Mouse (Mus musculus) ES-Bruce4 (cell line): ENCODE measurements around the gene Inka1. TPM values are rescaled to one million over a fixed set of nuclear protein-coding genes. Genes with fewer than 3 reads are reported as not detected.

Experiments used
- H3K27ac ChIP-seq: 2 replicates; pipeline ENCODE4 v1.5.1; 2012; ENCODE audit warnings: low read length, inconsistent platforms; ENCODE audit not compliant: insufficient read depth
- H3K27me3 ChIP-seq: 2 replicates; pipeline ENCODE4 v1.6.1; 2012; ENCODE audit warnings: mild to moderate bottlenecking, low read length, inconsistent platforms; ENCODE audit not compliant: control insufficient read depth, poor library complexity, insufficient read depth, severe bottlenecking
- H3K36me3 ChIP-seq: 2 replicates; pipeline ENCODE4 v1.6.1; 2012; ENCODE audit warnings: inconsistent platforms, mild to moderate bottlenecking, low read length, moderate library complexity; ENCODE audit not compliant: control insufficient read depth, poor library complexity, insufficient read depth, severe bottlenecking
- H3K4me1 ChIP-seq: one replicate; pipeline ENCODE4 v1.8.1; 2011; ENCODE audit warnings: low read length; ENCODE audit not compliant: control insufficient read depth, insufficient read depth
- H3K4me3 ChIP-seq: 2 replicates; pipeline ENCODE4 v1.5.1; 2011; ENCODE audit warnings: low read depth, mild to moderate bottlenecking, low read length
- H3K9ac ChIP-seq: 2 replicates; pipeline ENCODE4 v1.6.1; 2012; ENCODE audit warnings: low read depth, mild to moderate bottlenecking, inconsistent platforms; ENCODE audit not compliant: poor library complexity, severe bottlenecking
- H3K9me3 ChIP-seq: replicated peaks from 2 replicates; pipeline ENCODE4 v1.6.1; 2012; ENCODE audit warnings: mild to moderate bottlenecking, low read length, inconsistent platforms; ENCODE audit not compliant: control insufficient read depth, poor library complexity, insufficient read depth, severe bottlenecking
- CTCF ChIP-seq: IDR thresholded peaks from one replicate; pipeline ENCODE4 v1.8.1; 2011; ENCODE audit warnings: low read depth, low read length
- EP300 ChIP-seq: IDR thresholded peaks from 2 replicates; pipeline ENCODE4 v1.6.1; 2011; ENCODE audit warnings: low read depth, low read length; ENCODE audit not compliant: insufficient read depth
- POLR2A ChIP-seq: IDR thresholded peaks from one replicate; pipeline ENCODE4 v1.8.1; 2011; ENCODE audit warnings: low read length; ENCODE audit not compliant: insufficient read depth
- polyA plus RNA-seq: library from polyadenylated mRNA; stranded (reverse); fragments of >200 nt; gene quantifications from 2 replicates; pipeline ENCODE4 v1.2.4, GENCODE M21; 2011; ENCODE audit warnings: low read depth; ENCODE audit not compliant: missing spikeins, insufficient read depth, insufficient read length

The Inka1 gene
- polyA plus RNA-seq, 1 experiment, result 1.4 TPM

DNA sequence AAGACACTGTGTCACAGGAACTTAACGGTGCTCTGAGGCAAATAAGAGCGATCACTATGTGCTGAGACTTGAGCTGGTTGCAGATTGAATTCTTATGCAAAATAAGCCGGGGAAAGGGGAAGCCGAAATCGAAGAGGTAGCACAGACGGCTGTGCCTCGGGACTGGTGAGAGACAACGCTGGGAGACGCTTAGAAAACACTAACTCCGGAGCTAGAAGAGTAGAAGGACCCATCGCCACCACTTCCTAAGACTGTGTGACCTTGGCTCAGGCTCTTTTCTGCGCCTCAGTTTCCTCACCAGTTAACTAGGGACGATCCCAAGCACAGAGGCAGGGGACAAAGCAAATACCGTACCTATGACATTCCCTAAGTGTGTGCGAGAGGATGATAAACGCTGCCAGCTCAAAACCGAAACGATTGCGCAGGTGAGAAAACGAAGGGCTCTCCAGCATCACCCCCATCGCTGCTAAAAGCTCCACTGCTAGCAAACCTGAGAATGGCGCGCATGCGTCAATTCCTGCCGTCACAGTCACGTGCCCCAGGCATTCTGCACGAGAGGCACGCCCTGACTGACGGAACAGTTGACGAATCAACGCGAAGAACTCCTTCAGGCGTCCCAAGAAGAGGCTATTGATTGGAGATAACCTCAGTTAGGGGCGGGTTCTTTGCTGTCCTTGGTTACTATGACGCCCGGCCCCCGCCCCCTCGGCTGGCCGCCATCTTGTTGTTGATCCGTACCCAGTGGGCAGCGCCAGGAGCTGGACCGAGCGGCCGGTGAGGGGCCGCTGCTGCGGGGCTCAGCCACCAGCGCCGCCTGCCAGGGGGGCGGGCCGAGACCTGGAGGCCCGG, 16.5 kb upstream of the Inka1 start, which contains the start of gene Ip6k1:
Ip6k1 (plus strand) TSS at position 580 of the 849 bp plus-strand sequence.
- peak; percentile 79 for TF ChIP-seq POLR2A
- TF ChIP-seq EP300, result no peak
- TF ChIP-seq CTCF, result no peak
- Histone ChIP-seq H3K4me1 (no peaks in the 10 kb centered on the region), H3K27me3 (no peaks in the 10 kb centered on the region)

DNA sequence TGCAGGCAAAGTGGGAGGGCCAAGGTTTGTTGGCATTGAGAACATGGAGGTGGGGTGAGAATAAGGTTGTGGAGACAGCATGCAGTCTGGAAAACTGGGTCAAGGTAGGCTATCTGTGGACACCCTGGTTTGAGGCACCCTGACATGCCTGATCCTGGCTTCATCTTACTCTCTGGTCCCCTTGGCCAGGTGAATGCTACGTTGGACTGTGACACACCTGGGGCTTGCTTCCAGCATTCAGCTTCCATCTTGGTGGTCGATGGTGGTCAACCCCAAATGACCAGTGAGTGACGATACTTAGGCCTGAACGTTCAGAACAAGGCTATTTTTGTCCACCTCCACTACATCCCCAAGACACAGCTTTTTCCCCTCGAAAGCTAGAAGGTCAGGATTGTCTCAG, 10.4 kb upstream of the Inka1 start, which contains the start of gene Gm20662:
Gm20662 (plus strand) TSS at position 301 of the 400 bp plus-strand sequence.
- H3K9ac ChIP-seq, result peak within 1 kb of the TSS; percentile 5; the same call in 1 of the 2 replicates
- H3K4me3 ChIP-seq, result no peak within 1 kb of the TSS; the same call in 1 of the 2 replicates
- H3K9me3 ChIP-seq, result no peaks in the 10 kb centered on the region

More for the DNA sequence above, 16.5 kb upstream of the Inka1 start, which contains the start of gene Ip6k1:
- peak within 1 kb of the TSS; percentile 90 for H3K4me3 ChIP-seq
- peak within 1 kb of the TSS; percentile 52 for H3K27ac ChIP-seq
- no peaks in the 10 kb centered on the region for H3K9me3 ChIP-seq
- H3K9ac ChIP-seq, result peak within 1 kb of the TSS; percentile 80
- H3K36me3 ChIP-seq, result no peaks in the 10 kb centered on the region

GRCm38 (mm10) chr9:107995513-107995912, 9.8 kb upstream of the Inka1 start:
- no peaks in the 10 kb centered on the region for H3K9me3 ChIP-seq
- TF ChIP-seq EP300 (no peak), CTCF (no peak), POLR2A (no peak)
- H3K4me3 ChIP-seq, result no peak overlapping the region; the same call in 1 of the 2 replicates
- H3K9ac ChIP-seq, result peak overlapping the region; percentile 5; the same call in 1 of the 2 replicates
- H3K4me1 ChIP-seq, result no peaks in the 10 kb centered on the region
- no peak overlapping the region for H3K27ac ChIP-seq
- H3K36me3 ChIP-seq, result no peaks in the 10 kb centered on the region
- no peaks in the 10 kb centered on the region for H3K27me3 ChIP-seq

More for the DNA sequence above, 10.4 kb upstream of the Inka1 start, which contains the start of gene Gm20662:
- Histone ChIP-seq H3K27me3 (no peaks in the 10 kb centered on the region), H3K36me3 (no peaks in the 10 kb centered on the region), H3K27ac (no peak within 1 kb of the TSS), H3K4me1 (no peaks in the 10 kb centered on the region)
- TF ChIP-seq CTCF (no peak), EP300 (no peak), POLR2A (no peak)

DNA sequence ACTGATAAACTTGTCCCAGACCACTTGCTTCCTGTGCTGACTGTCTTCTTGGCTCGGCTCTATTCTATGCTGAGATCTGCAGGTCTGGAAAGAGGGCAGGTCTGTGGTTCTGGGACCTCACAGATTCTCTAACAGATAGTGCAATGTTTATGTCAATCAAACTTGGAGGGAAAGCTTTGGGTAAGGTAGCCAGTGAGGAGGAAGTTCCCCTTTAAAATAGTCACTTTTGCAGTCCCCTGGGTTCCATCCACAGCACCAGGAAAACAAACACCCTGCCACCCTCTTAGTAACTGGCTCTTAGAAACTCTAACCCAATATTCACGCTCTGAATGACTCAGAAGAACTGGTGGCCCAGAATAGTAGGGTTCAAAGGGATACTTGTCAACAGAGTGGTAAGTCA, 8.8 kb upstream of the Inka1 start:
- no peak overlapping the region for H3K4me3 ChIP-seq
- H3K9me3 ChIP-seq, result no peaks in the 10 kb centered on the region
- H3K4me1 ChIP-seq, result no peaks in the 10 kb centered on the region
- TF ChIP-seq EP300, result no peak
- TF ChIP-seq POLR2A, result no peak
- no peak for TF ChIP-seq CTCF
- H3K27me3 ChIP-seq, result no peaks in the 10 kb centered on the region
- no peak overlapping the region for H3K27ac ChIP-seq
- no peaks in the 10 kb centered on the region for H3K36me3 ChIP-seq
- H3K9ac ChIP-seq, result no peak overlapping the region

GRCm38 (mm10) chr9:107993013-107993412, 7.3 kb upstream of the Inka1 start:
- Histone ChIP-seq H3K27me3 (no peaks in the 10 kb centered on the region), H3K36me3 (no peaks in the 10 kb centered on the region), H3K4me1 (no peaks in the 10 kb centered on the region), H3K9ac (no peak overlapping the region), H3K4me3 (no peak overlapping the region), H3K27ac (no peak overlapping the region), H3K9me3 (no peaks in the 10 kb centered on the region)
- TF ChIP-seq CTCF (no peak), EP300 (no peak), POLR2A (no peak)

DNA sequence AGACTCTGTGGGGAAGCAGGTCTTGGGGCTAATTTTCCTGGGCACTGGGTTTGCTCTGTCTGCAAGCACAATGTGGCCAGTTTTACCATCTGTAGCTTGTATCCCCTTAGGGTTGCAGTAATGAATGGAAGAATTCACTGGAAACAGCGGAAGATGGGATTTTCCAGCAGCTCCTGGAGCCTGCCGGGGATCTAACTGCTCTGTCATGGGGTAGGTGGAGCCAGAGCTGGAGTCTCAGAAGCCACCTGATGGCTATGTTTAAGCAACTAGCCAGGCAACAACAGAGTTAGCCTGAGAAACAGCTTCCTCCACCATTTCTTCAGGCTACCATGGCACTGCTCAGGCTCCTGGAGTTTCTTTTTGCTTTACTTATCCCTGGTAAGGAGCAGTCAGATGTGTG, 6.5 kb upstream of the Inka1 start, which contains the start of gene Cdhr4:
Cdhr4 (plus strand) TSS at position 301 of the 400 bp plus-strand sequence.
- no peaks in the 10 kb centered on the region for H3K27me3 ChIP-seq
- H3K9me3 ChIP-seq, result no peaks in the 10 kb centered on the region
- H3K4me1 ChIP-seq, result no peaks in the 10 kb centered on the region
- H3K4me3 ChIP-seq, result no peak within 1 kb of the TSS
- no peaks in the 10 kb centered on the region for H3K36me3 ChIP-seq
- no peak within 1 kb of the TSS for H3K9ac ChIP-seq
- no peak for TF ChIP-seq POLR2A
- no peak for TF ChIP-seq CTCF
- TF ChIP-seq EP300, result no peak
- H3K27ac ChIP-seq, result no peak within 1 kb of the TSS
